In the genomic region with DNA sequence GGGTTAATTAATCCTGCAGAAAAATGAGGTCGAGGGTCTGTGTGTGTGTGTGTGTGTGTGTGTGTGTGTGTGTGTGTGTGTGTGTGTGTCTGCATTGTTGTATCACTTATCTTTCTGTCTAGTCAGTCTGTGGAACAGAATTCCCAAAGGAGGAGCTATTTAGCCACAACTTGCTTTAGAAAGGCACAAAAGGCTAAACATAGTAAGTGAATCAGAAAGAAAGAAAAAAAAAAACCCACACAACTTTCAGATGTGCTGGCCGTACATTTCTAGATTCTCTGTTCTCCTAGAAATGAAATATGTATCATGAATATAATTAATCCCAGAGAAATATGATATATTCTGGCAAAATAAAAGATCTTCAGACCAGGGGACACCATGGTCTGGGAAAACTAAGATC, we compare ENCODE assay signal across 15 mouse cellular contexts.
"Had no signal": no experiment of that assay in that cellular context is flagged by ENCODE, and none has a peak within 500 bp of the region (broad histone marks: within the 10 kb centered on the region; RNA-seq: fewer than 3 reads in every experiment).

No protein-coding gene starts in this region.

- ATAC-seq: liver, embryonic 12.5 days; midbrain, embryonic 15.5 days had no signal

- DNase-seq: kidney, adult 2 months; kidney, postnatal 14 days; layer of hippocampus, postnatal 36 days; lung, embryonic 14.5 days; lung, postnatal 10 days; lung, postnatal 4 days; right cerebral cortex, postnatal 14 days; thymus, postnatal 25 days had no signal

- H3K4me2 ChIP-seq: kidney, embryonic 15.5 days; limb, embryonic 15.5 days; liver, embryonic 12.5 days; lung, embryonic 14.5 days; midbrain, embryonic 11.5 days; midbrain, embryonic 15.5 days; neural tube, embryonic 12.5 days; stomach, embryonic 15.5 days had no signal

- H3K27ac ChIP-seq: kidney, embryonic 15.5 days; limb, embryonic 15.5 days; liver, embryonic 12.5 days; midbrain, embryonic 15.5 days; neural tube, embryonic 12.5 days; stomach, embryonic 15.5 days had no signal

- H3K9me3 ChIP-seq: kidney, embryonic 15.5 days; limb, embryonic 15.5 days; liver, embryonic 12.5 days; midbrain, embryonic 15.5 days; neural tube, embryonic 12.5 days; stomach, embryonic 15.5 days had no signal

- H3K4me1 ChIP-seq: kidney, embryonic 15.5 days; limb, embryonic 15.5 days; liver, embryonic 12.5 days; midbrain, embryonic 15.5 days; neural tube, embryonic 12.5 days; stomach, embryonic 15.5 days had no signal

- H3K9ac ChIP-seq: kidney, embryonic 15.5 days; limb, embryonic 15.5 days; liver, embryonic 12.5 days; lung, embryonic 14.5 days; midbrain, embryonic 15.5 days; neural tube, embryonic 12.5 days; stomach, embryonic 15.5 days had no signal

- H3K4me3 ChIP-seq: kidney, embryonic 15.5 days; limb, embryonic 15.5 days; liver, embryonic 12.5 days; midbrain, embryonic 15.5 days; neural tube, embryonic 12.5 days; stomach, embryonic 15.5 days had no signal

- H3K36me3 ChIP-seq: kidney, embryonic 15.5 days; limb, embryonic 15.5 days; liver, embryonic 12.5 days; midbrain, embryonic 15.5 days; neural tube, embryonic 12.5 days; stomach, embryonic 15.5 days had no signal

- H3K27me3 ChIP-seq: kidney, embryonic 15.5 days; limb, embryonic 15.5 days; liver, embryonic 12.5 days; midbrain, embryonic 15.5 days; neural tube, embryonic 12.5 days; stomach, embryonic 15.5 days had no signal
